Mouse (Mus musculus) liver, postnatal 0 days (tissue): ENCODE measurements around the gene Spaca6.

Source experiments
- CTCF ChIP-seq: sonication (generic); IDR thresholded peaks from 2 replicates; pipeline ENCODE4 v1.5.1; 2016; ENCODE audit warnings: antibody characterized with exemption, low read depth
- EP300 ChIP-seq: IDR thresholded peaks from 2 replicates; pipeline ENCODE4 v1.6.1; 2016; ENCODE audit warnings: antibody characterized with exemption, low read depth, mild to moderate bottlenecking

- TF ChIP-seq CTCF (no peak), EP300 (no peak)
These were observed 9.1 kb downstream of the Spaca6 start for GRCm38 (mm10) chr17:17836101-17836500.
